Mouse (Mus musculus): ENCODE results near the gene Tanc1.
"Not testable (repeated sequence)": the region's sequence is repeated elsewhere in the genome, so short reads cannot be mapped to it uniquely, and the experiment has no call there.

The Tanc1 gene

DNA sequence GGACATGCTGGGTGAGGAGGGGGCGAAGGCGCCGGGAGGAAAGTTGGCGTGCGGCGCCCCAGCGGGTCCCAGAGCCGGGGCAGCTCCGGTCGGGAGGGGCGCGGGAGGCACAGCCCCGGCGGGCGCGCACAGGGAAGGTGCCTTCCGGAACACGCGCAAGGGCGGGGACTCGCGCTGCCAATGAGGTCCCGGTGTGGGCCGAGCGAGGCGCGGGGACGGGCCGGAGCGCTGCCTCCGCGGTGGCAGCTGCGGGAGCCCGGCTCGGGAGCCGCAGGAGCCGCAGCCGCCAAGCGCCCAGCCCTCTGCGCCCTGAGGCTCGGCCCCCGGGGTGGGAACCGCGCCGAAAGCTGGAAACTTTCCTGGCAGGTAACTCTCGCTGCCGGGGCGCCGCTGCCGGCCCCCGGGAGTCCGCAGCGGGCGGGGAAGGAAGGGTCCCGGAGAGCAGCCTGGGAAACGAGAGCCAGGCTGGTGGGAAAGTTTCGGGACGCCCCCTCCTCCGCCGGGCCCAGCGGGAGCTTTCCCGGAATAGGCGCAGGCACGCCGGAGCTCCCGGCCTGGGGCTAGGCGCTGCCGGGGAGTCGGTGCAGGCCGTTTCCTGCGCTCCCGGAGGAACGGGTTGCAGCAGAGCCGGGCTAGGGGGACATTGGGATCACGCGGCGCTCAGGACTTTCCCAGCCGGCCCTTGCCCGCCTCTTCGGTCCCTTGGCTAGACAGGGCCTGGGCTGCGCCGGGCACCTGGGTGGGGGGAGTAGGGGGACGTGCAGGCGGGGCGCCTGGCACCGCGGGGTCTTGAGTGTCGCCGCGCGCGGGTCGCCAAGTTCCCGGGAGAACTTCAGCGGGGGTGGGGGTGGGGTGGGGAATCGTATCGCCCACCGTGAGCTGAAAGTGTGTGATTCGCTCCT is at the start of gene Tanc1:
Gene Tanc1, plus strand, starts transcription at position 212 of the 902 bp plus-strand sequence.
- peak; percentile 91 for DNase-seq (ENCODE audit: low spot score)

DNA sequence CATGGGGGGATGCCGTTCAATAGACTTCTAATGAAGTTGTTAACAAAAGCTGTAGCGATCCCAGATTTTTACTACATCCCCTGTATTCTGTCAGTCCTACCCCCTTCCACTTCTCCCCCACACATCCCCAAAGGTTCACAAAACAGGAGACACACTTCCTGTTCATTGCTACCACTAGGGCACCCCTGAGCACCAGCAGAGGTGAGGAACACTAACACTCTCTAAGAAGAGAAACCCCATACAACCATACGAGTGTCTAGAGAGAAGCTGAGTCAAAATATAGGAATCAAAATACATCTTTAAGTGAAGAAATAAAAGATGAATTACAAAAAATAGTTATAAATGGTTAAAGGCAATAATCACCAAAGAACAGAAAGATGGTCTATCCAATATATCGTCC is 49.6 kb upstream of the Tanc1 start:
- DNase-seq (ENCODE audit: low spot score): peak; percentile 14

DNA sequence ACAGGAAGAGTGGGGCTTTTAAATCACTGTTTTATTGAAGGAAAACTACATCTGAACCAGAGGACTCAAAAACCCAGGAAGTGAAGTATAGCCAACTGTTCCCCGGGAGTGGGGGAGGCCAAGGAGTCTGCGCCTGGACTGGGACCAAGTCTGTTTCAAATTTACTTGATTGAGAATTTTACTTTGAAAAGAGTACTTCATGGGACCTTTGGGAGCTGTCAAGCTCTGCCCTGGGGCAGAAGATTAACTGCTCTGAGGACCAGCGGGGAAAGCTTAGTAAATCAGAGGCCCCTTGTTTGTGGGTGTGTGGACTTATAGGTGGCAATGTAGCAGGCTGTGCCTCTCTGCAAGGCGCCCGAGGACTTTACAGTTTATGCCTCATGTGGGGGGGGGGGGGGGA is 49.1 kb upstream of the Tanc1 start:
- DNase-seq (ENCODE audit: low spot score): peak; percentile 69

DNA sequence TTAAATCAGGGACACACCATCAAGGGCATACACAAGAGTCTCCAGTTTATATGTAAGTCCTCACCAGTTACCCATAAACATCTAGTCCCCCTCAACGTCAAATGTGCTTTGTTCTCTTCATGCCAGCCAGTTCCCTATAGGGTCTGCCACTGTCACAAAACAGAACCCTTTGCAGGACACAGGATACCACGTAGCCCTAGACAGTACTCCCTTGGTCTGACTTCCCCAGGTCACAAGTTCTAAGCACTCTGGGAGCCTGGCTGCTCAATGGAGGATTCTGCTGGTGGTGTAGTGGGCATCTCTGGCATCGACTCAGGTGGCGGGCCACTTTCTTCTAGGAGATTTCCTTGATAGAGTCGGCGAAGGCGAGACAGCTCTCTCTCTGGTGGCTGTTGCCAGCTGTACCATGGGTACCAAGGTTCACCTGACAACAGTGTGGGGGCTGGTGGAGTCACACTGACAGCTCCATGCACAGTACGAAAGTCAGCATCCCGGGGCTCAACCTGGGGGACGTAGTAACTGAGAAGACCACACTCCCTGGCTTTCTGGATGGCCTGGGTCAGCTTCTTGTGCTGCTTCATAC is 47.7 kb upstream of the Tanc1 start:
- DNase-seq (ENCODE audit: low spot score): not testable (repeated sequence)

DNA sequence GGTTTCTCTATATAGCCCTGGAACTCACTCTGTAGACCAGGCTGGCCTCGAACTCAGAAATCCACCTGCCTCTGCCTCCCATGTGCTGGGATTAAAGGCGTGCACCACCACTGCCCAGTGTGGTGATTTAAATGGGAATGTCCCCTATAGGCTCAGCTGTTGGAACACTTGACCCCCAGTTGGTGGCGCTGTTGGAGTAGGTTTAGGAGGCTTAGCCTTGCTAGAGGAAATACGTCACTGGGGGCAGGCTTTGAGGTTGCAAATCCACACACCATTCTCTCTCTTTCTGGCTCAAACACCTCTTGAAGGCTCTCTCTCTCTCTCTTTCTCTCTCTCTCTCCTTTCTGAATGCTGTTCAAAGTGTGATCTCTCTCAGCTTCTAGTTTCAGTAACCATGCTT is 46.9 kb upstream of the Tanc1 start:
- no peak for DNase-seq (ENCODE audit: low spot score)

DNA sequence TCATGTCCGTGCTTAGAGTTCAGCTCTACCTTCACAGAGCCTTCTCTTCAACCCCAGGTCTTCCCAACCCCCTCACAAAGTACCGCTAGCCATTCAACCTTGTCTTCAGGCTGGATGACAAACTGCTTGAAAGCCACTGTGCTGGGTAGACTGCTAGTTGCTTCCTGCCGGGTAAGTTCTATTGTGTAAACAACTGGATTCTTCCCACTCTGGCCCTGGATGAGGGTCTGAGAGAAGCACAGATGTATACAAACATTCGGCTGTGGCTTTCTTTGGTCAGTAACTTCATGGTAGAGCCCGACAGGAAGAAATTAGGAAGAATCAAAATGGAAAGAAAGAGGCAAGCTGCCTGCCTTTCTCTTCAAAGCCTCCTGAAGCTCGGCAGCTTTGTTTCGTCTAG is 30.9 kb upstream of the Tanc1 start:
- DNase-seq (ENCODE audit: low spot score): no peak

DNA sequence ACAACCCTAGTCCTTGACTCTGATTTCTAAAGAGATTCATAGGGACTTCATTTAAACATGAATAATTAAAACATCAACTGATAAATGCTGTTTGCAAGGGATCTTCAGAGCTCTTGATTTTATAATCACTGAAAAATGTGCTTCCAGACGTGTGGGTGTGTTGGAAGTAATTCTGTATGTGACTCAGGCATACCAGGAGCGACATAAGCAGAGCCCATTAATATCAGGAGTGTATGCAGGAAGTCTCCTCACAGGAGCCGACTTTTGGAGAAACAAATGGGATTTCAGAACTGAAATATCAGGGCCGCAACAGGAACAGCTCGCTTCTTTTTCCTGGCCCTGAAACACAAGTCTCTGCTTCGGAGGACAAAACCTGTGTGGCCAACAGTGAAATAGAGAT is 27.9 kb upstream of the Tanc1 start:
- DNase-seq (ENCODE audit: low spot score): no peak

DNA sequence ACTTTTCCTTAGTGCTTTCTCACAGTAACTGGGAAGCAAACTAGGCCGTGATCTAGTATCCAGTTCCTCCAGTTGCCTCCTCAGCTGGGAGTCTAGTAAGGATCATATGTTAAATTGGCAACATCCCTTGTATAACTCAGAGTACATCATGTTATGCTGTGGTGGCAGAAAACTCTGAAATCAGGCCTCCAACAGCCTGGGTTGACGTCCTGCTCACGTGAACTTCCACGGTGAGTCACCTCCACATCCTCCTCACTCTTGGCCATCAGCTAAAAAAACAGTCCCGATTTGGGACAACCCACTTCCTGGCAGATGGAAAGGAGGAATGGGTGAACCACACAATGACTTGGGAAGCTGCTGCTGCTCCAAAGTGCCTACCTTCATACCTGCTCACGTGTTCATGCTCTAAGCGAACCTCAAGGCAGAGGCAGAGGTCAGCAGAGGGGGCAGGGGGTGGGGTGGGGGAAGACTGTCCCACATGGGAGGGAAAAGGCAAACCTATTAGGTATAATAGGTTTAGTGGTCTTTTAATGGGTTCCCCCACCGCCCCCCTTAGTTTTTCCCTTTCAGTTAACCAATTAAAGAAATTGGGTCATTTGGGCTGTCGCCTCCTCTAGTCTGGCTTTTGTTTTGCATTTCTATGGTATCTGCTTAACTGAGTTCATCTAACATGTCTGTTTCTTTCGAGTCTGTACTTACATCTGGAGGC is 24.3 kb upstream of the Tanc1 start:
- DNase-seq (ENCODE audit: low spot score): no peak

DNA sequence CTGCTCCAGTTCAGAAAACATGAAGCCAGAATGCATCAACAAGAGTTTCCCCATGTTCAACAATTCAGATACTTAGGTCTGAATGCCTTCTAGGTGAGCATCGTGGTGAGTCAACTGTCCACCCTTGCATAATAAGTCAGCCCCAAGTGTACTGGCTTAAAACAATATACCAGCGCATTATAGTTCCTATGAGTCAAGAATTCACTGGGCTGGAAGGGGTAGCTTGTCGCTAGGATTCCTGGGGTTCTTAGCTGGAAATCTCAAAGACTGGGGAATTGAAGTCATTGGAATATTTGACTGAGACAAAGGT is 23.8 kb upstream of the Tanc1 start:
- no peak for DNase-seq (ENCODE audit: low spot score)

DNA sequence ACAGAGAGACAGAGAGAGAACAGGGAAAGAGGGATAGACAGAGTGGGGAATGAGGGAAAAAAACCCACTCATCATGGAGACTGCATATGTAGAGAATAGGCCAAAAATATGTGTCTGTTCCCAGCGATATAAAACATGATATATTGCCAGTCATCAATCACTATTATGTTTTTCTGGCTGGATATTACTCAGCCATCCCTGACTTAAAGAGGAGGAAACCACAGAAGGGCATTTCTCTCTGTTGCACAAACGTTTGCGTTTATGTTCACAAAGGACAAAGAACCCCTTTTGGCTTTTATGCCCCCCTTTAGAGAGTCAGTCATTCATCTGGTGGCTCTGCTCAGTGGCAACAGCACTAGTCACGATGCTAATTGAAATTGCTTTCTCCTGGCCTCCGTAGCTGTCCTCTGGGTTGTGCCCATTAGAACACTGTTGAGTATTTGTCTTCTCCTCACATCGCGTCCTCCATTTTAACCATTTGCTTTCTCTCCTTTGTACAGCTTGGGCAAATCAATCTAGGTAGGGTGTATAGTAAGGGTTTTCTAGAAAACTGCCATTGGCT is 18.4 kb upstream of the Tanc1 start:
- no peak for DNase-seq (ENCODE audit: low spot score)

DNA sequence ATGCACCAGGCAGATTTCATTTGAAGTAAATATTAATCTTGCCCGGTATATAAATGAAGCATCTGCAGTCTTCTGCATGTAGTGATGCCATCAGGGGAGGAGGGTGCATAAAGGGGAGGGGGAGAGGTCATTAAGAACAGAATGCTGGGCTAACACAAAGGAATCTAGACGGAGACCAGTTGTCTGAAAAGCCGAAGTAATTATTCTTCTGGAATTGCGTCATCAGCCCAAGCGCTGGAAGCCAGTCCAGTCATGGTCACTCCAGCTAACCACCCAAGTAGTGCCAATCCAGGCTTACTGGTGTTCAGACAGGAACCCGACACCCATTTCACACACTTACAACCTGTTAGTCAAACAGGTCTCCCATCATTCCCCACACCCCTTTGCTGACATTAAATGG is 17.7 kb upstream of the Tanc1 start:
- DNase-seq (ENCODE audit: low spot score): no peak

DNA sequence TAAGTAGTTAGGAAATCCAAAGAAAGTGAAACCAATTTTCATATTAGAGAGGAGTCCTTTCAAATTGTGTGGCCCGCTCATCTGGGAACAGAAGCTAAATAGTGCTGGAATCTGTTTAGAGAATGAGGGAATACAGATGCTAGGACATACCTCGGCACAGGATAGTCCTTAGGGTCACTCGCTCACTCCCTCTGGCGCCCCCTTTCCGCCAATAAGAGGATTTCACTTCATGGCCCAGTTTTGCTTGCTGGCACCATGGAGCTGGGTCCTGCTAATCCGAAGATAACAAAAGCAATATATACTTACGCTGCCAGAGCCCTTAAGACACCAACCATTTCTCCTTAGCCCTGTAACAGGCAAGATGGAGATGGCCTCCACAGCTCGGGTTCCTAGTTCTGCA is 15.3 kb upstream of the Tanc1 start:
- DNase-seq (ENCODE audit: low spot score): no peak

DNA sequence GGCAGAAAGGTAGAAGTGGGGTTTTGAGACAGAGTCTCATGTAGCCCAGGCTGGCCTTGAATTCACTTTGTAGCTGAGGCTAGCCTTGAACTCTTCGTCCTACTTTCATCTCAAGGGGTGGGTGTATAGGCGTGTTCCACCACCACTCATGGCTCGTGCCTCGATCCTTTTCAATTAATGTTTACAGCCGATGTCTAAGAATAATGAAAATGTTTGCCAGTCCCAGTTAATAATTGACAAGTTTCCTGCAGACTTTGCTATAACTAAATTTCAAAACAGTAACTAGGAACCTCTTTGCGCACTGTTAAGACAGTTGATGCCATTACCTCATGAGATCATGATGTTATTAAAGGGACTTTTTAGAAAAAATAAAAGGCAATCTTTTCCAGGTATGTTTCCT is 13.6 kb upstream of the Tanc1 start:
- DNase-seq (ENCODE audit: low spot score): no peak

DNA sequence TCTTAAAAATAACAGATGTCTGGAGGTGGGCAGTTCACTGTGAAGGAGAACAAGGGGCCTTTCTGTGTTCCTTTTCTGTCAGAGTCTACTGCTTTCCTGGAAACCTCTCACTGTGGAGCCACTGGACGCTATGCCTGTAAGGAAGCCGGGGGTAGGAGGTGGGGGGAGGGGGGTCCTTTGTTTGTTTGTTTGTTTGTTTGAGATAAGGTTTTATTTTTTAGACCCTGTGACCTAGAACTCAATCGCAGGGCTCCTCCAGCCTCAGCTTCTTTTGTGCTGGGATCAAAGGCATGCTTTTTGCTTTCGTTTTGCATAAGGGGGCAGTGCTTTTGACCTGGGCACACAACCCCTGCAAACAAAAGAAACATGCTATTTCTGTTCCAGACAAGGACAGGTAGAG is 12.9 kb upstream of the Tanc1 start:
- no peak for DNase-seq (ENCODE audit: low spot score)

DNA sequence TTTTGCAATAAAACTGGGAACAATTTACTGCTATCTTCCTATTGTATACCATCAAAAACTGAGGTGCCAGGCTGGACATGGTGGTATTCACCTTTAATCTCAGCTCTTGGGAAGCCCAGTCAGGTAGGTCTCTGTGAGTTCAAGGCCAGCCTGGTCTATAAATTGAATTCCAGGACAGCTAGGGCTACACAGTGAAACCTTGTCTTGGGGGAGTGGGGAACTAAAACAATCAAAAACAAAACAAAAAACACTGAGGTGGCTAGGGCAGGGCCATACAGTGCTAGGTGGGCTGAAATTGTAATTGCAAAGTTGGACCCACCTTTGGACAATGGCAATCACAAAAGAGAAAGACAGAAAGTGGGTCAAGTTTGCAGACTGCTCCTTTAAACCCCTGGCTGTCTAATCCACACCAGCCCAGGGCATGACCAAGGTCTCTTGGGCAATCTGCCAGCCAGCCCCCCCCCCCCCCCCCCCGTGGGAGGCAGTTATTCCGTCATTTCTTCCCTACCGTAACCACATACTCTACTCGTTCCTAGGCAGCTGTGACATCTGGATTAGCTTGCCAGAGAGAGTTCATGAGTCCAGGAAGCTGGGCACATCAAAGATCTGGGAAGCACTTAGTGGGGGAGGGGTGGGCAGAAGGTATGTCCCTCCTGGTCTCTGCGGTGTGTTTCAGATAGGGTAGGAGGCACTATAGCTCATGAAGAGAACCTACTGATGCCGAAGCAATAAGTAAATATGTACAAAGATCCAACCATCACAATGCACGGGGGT is 12.3 kb upstream of the Tanc1 start:
- peak; percentile 73 for DNase-seq (ENCODE audit: low spot score)

DNA sequence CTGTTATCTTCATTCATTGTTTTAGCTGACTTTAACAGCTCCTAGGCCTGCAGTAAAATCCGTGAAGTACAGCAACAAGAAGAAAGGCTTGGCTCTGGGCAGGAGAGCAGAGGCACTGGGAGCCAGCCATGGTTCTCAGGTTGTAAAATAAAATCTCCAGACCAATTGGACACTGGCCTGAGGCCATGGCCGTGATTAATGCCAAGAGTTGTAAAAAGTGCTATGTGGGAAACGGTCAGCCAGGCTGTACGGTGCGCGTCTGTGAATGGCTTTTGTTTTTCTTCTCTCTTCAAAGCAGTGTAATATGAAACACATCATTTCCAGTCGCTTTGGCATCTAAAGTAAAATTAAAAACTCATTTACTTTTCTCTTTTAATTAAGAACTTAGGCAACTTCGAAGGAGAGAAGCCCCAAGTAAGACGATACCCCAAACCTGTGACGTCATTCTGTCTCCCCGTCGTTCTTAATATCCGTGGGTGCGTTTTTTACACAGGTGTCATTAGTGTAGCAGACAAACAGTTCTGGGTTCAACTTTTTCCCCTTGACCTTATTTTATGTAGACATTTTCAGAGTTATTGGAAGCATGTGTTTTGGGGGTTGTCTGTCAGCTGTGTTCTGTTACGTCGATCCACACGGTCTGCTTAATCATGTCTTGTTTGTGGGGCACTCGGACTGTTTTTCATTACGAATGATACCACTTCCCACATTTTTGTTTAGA is 11.6 kb upstream of the Tanc1 start:
- DNase-seq (ENCODE audit: low spot score): peak; percentile 64

DNA sequence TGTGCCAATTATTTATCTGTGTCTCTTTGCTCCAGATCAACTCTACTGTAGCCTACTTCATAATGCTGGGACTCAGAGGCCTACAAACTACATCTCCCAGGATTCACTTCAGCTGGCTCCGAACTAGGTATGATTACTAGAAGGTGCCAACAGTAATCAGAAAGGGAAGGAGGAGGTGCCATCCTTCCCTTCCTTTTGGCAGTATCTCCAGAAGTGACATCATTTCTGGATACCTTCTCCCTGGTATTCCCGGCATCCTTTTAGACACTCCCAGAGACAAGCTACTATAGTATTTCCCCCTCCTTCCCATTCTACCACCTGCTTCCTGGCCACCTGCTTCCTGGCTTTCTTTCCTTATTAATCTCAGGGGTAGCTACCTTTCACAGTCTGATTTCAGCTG is 10.9 kb upstream of the Tanc1 start:
- DNase-seq (ENCODE audit: low spot score): no peak

DNA sequence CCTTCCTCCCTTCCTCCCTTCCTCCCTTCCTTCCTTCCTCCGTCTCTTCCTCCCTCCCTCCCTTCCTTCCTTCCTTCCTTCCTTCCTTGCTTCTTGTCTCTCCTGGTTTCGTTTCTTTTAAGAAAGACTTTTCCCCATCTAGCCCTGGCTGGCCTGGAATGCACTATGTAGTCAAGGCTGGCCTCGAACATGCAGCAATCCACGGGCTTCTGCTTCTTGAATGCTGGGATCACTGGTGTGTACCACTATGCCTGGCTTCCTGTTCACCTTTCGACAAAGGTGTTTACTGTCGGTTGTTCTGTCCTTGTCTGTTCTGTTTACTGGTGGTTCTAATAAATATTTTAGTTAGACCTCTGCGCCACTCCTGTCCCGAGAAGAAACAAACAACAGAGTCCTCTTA is 10.4 kb upstream of the Tanc1 start:
- no peak for DNase-seq (ENCODE audit: low spot score)

DNA sequence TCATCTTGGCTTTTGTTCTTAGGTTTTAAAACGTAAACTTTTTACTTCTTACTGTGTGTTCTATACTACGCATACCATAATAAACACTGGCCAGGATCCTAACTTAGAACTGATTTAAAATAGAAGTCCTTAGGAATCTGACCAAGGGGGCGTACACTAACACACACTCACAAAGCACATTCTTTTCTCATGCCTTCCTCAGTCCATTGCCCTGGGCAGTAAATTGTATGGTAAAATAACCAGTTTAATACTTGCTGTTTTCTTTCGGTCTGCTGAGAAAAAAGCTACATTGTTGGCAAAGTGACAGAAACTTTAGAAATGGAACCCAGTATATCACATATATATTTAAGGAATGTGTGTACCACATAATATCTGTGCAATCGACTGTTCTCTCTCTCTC is 2.9 kb upstream of the Tanc1 start:
- no peak for DNase-seq (ENCODE audit: low spot score)

DNA sequence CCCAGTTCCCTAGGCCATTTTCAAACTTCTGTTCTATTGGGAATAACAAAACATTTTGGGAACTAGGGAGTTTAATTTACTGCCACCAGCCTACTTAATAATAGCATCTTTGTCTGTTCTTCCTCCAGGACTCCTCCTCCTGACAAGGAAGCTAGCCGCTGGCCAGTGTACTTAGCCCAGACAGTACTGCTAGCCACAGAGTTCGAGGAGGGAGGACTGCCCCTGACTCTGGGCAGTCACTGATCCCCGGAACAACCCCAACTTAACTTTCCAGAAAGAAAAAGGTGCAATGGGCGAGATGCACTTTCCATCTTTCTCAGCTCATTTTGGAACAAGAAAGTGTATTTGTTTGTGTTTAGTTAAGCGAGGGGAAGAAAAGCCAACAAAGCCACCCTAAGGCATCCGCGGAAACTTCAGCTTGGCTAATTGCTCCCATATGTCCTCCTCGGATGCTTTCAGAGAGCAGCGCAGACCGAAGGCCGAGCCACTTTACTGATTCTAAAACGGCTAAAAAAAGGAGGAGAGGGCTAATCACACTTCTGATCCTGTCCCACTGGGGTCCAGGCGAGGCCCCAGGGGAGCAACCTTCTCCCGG is 529 bp upstream of the Tanc1 start:
- peak; percentile 81 for DNase-seq (ENCODE audit: low spot score)
